Mouse (Mus musculus) testis, adult 2 months (tissue): ENCODE measurements around the gene Prpsap1.

Source experiments
- CTCF ChIP-seq: fragments of 200-500 bp; IDR thresholded peaks from 2 replicates; pipeline ENCODE4 v1.5.1; 2012; ENCODE audit warnings: low read depth, mild to moderate bottlenecking, inconsistent platforms, low read length, moderate library complexity; ENCODE audit not compliant: control insufficient read depth, insufficient read depth, insufficient replicate concordance
- POLR2A ChIP-seq: fragments of 200-500 bp; IDR thresholded peaks from 2 replicates; pipeline ENCODE4 v1.6.1; 2012; ENCODE audit warnings: low read depth, mild to moderate bottlenecking, inconsistent platforms, low read length, moderate library complexity; ENCODE audit not compliant: control insufficient read depth

GRCm38 (mm10) chr11:116437541-116437940, 56.5 kb downstream of the Prpsap1 start:
- no peak for TF ChIP-seq CTCF
- TF ChIP-seq POLR2A: no peak
